Mouse (Mus musculus) intestine, embryonic 14.5 days (tissue): Measurements from ENCODE around the gene Gpr25. TPM values are rescaled to one million over a fixed set of nuclear protein-coding genes. Genes with fewer than 3 reads are reported as not detected.

Experiments
- ATAC-seq: fragments of 200-750 bp; cut with Nextera tagmentation; replicated peaks from 2 replicates; pipeline ENCODE4 v1.8.0; 2017; ENCODE audit warnings: low read depth, moderate number of reproducible peaks, moderate TSS enrichment, moderate library complexity; ENCODE audit not compliant: low FRiP score, low TSS enrichment
- DNase-seq: peaks from one replicate; pipeline ENCODE4 v3.0.0-alpha.2; 2018; ENCODE audit warnings: low spot score
- H3K27ac ChIP-seq: fragments of 300-500 bp; sonication (generic); 2 replicates; pipeline ENCODE4 v1.5.1; 2014; ENCODE audit warnings: low read depth, mild to moderate bottlenecking, control low read depth
- H3K27me3 ChIP-seq: fragments of 300-500 bp; sonication (generic); replicated peaks from 2 replicates; pipeline ENCODE4 v1.6.1; 2014; ENCODE audit warnings: low read length, control low read depth; ENCODE audit not compliant: control insufficient read depth, insufficient read depth
- H3K36me3 ChIP-seq: fragments of 300-500 bp; sonication (generic); 2 replicates; pipeline ENCODE4 v1.6.1; 2014; ENCODE audit warnings: low read length, control low read depth; ENCODE audit not compliant: control insufficient read depth, insufficient read depth
- H3K4me1 ChIP-seq: fragments of 300-500 bp; sonication (generic); replicated peaks from 2 replicates; pipeline ENCODE4 v1.6.1; 2014; ENCODE audit warnings: low read length, control low read depth, mixed read lengths; ENCODE audit not compliant: control insufficient read depth, insufficient read depth
- H3K4me2 ChIP-seq: fragments of 300-500 bp; sonication (generic); 2 replicates; pipeline ENCODE4 v1.6.1; 2014; ENCODE audit warnings: low read length
- H3K4me3 ChIP-seq: fragments of 300-500 bp; sonication (generic); 2 replicates; pipeline ENCODE4 v1.5.1; 2014; ENCODE audit warnings: low read depth, low read length, control low read depth, mixed read lengths
- H3K9ac ChIP-seq: fragments of 300-500 bp; sonication (generic); 2 replicates; pipeline ENCODE4 v1.6.1; 2014; ENCODE audit warnings: mild to moderate bottlenecking, low read length
- H3K9me3 ChIP-seq: fragments of 300-500 bp; sonication (generic); 2 replicates; pipeline ENCODE4 v1.6.1; 2016; ENCODE audit warnings: low read length, control low read depth; ENCODE audit not compliant: control insufficient read depth
- WGBS: fragments of 180-500 bp; shearing (Covaris S2); extraction: QIAGEN DNeasy Blood & Tissue Kit; methylation state at CpG from one replicate; pipeline ENCODE4 v1.1.7; 2014; 5-methylcytosine and 5-hydroxymethylcytosine counted together
- polyA plus RNA-seq: library from polyadenylated mRNA; unstranded; fragments of >200 nt; fragmentation: Nextera tagmentation; extraction: Ambion mirVana; gene quantifications from 2 replicates; pipeline ENCODE4 v1.2.1, GENCODE M21; 2014

Gene Gpr25
- polyA plus RNA-seq, 1 experiment from 2014 or later: not detected

- ATAC-seq (no peak), DNase-seq (no peak)
- WGBS: 94% methylated on average over 4 of the region's 5 CpGs
- no peaks in the 10 kb centered on the region for H3K36me3 ChIP-seq
- H3K4me3 ChIP-seq: no peak overlapping the region
- H3K4me1 ChIP-seq: no peaks in the 10 kb centered on the region
- H3K9me3 ChIP-seq: no peaks in the 10 kb centered on the region
- H3K27ac ChIP-seq: no peak overlapping the region
- H3K4me2 ChIP-seq: no peak overlapping the region
- H3K9ac ChIP-seq: no peak overlapping the region
- no peaks in the 10 kb centered on the region for H3K27me3 ChIP-seq
Observed at GRCm38 (mm10) chr1:136244469-136244868, 16.2 kb downstream of the Gpr25 start.

- Histone ChIP-seq H3K9me3 (no peaks in the 10 kb centered on the region), H3K27me3 (no peaks in the 10 kb centered on the region), H3K36me3 (no peaks in the 10 kb centered on the region), H3K4me2 (no peak overlapping the region), H3K27ac (no peak overlapping the region), H3K4me1 (no peaks in the 10 kb centered on the region), H3K4me3 (no peak overlapping the region), H3K9ac (no peak overlapping the region)
- DNase-seq: no peak
- 87% methylated on average over 7 of the region's 7 CpGs for WGBS
- ATAC-seq: no peak
Observed at GRCm38 (mm10) chr1:136241801-136242200, 18.9 kb downstream of the Gpr25 start.

GRCm38 (mm10) chr1:136238495-136238894, 22.2 kb downstream of the Gpr25 start:
- Histone ChIP-seq H3K9me3 (no peaks in the 10 kb centered on the region), H3K4me3 (no peak overlapping the region), H3K9ac (no peak overlapping the region), H3K36me3 (no peaks in the 10 kb centered on the region), H3K4me1 (no peaks in the 10 kb centered on the region), H3K4me2 (no peak overlapping the region), H3K27ac (no peak overlapping the region), H3K27me3 (no peaks in the 10 kb centered on the region)
- DNase-seq: no peak
- no peak for ATAC-seq
- 83% methylated on average over 4 of the region's 4 CpGs for WGBS

DNA sequence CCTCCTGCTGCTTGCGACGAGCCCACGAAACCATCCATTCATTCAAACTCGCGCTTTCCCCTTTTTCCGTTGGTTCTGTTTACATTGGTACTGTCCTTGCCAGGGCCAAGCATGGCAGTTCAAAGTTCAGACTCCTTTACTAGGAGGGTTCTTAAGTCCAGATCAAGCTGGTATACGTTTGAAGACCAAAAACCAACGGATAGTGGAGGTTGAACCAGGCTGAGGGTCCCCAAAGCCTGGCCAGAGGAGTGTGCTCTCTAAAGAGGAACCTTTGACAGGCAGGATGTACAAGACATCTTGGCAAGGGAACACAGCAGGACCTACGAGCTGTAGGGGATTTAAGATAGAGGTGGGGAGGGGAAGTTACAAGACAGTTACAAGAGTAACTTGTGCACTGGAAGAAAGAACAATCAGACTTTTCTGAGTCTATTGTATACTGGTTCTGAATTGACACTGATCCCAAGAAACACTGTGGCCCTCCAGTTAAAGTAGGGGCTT, 26.0 kb downstream of the Gpr25 start:
- Histone ChIP-seq H3K36me3 (no peaks in the 10 kb centered on the region), H3K27ac (peak overlapping the region; percentile 79; the same call in 1 of the 2 replicates), H3K4me3 (peak overlapping the region; percentile 62), H3K4me1 (peaks cover 27% of the 10 kb centered on the region), H3K4me2 (peak overlapping the region; percentile 77), H3K9me3 (no peaks in the 10 kb centered on the region), H3K27me3 (no peaks in the 10 kb centered on the region), H3K9ac (peak overlapping the region; percentile 59)
- peak; percentile 3; the same call in 1 of the 2 replicates for ATAC-seq
- DNase-seq: peak; percentile 61
- WGBS: 3% methylated on average over 9 of the region's 9 CpGs

- 2% methylated on average over 50 of the region's 51 CpGs for WGBS
- ATAC-seq (peak; percentile 65), DNase-seq (peak; percentile 91)
- Histone ChIP-seq H3K9ac (peak within 1 kb of the TSS; percentile 59), H3K27ac (peak within 1 kb of the TSS; percentile 79), H3K4me1 (peaks cover 29% of the 10 kb centered on the region), H3K27me3 (no peaks in the 10 kb centered on the region), H3K9me3 (no peaks in the 10 kb centered on the region), H3K4me2 (peak within 1 kb of the TSS; percentile 77), H3K4me3 (peak within 1 kb of the TSS; percentile 62), H3K36me3 (no peaks in the 10 kb centered on the region)
Observed at GRCm38 (mm10) chr1:136233892-136234594, 26.6 kb downstream of the Gpr25 start, which contains the start of gene Inava. TSS of gene Inava (minus strand) at chr1:136234264.

GRCm38 (mm10) chr1:136232986-136233790, 27.5 kb downstream of the Gpr25 start:
- ATAC-seq: no peak
- Histone ChIP-seq H3K9me3 (no peaks in the 10 kb centered on the region), H3K36me3 (no peaks in the 10 kb centered on the region), H3K27ac (peak overlapping the region; percentile 79), H3K4me1 (peaks cover 37% of the 10 kb centered on the region), H3K9ac (peak overlapping the region; percentile 59), H3K27me3 (no peaks in the 10 kb centered on the region), H3K4me2 (peak overlapping the region; percentile 77), H3K4me3 (peak overlapping the region; percentile 62)
- DNase-seq: peak; percentile 74
- WGBS: 1% methylated on average over 23 of the region's 23 CpGs

DNA sequence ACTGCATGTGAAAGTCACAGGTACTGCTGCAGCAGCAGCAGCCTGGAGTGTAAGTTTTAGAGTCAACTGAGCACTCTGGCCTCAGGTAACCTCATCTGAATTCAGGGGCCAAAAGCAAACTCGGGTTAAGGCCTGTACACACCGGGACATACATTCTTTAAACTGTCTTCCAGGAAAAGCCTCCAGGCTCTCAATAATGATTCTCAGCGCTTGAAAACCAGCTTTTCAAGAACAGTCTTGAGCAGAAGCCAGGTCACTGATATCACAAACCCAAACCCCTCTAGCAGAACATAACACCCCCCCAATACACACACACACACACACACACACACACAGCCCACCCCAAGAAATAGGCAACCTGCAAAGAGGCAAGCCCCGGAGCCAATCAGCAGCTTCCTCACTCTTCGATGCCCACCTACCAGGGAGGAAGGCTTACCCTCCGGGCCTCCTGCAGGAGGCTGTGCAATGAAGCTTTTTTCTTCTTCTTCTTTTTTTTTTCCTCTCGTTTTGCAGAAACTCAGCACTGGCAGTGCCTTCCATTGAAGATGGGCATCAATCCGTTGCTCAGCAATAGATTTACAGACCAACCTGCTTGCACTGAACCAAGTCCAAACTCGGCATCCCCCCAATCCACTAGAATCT, 28.3 kb downstream of the Gpr25 start:
- no peaks in the 10 kb centered on the region for H3K36me3 ChIP-seq
- H3K4me3 ChIP-seq: peak overlapping the region; percentile 62
- H3K9me3 ChIP-seq: no peaks in the 10 kb centered on the region
- peak overlapping the region; percentile 77 for H3K4me2 ChIP-seq
- 5% methylated on average over 9 of the region's 9 CpGs for WGBS
- H3K4me1 ChIP-seq: peaks cover 45% of the 10 kb centered on the region
- ATAC-seq: no peak
- H3K27me3 ChIP-seq: no peaks in the 10 kb centered on the region
- H3K27ac ChIP-seq: peak overlapping the region; percentile 89
- peak overlapping the region; percentile 59 for H3K9ac ChIP-seq
- DNase-seq: no peak

GRCm38 (mm10) chr1:136231596-136231995, 29.1 kb downstream of the Gpr25 start:
- Histone ChIP-seq H3K4me2 (peak overlapping the region; percentile 77), H3K4me3 (peak overlapping the region; percentile 62), H3K4me1 (peaks cover 50% of the 10 kb centered on the region), H3K9me3 (no peaks in the 10 kb centered on the region), H3K9ac (0 out of 2 replicates have a peak overlapping the region, but pooled peaks have one; percentile 7), H3K27me3 (no peaks in the 10 kb centered on the region), H3K27ac (peak overlapping the region; percentile 89), H3K36me3 (no peaks in the 10 kb centered on the region)
- DNase-seq (peak; percentile 70), ATAC-seq (peak; percentile 51)
- WGBS: 7% methylated on average over 6 of the region's 6 CpGs
